ENCODE assay signal across 8 mouse cellular contexts in genomic region chr5:121981650-121982131, GRCm38 (mm10).
A peak's percentile ranks its signal among the peaks of the same experiment; 100 is the strongest.
DNase-seq lines count a peak whose midpoint lies in the region; ATAC-seq and TF ChIP-seq lines count a peak whose summit lies in the region.

No protein-coding gene starts in this region.

- 9% methylated on average over 16 of the region's 16 CpGs for WGBS in forebrain, embryonic 15.5 days
- 13% methylated on average over 16 of the region's 16 CpGs for WGBS in limb, embryonic 15.5 days
- WGBS in stomach, embryonic 16.5 days = 23% methylated on average over 16 of the region's 16 CpGs
- 36% methylated on average over 16 of the region's 16 CpGs for WGBS in heart, adult 2 months

- H3K9ac ChIP-seq in forebrain, embryonic 15.5 days (replicated peaks) = no peak overlapping the region
- H3K9ac ChIP-seq in limb, embryonic 15.5 days = no peak overlapping the region
- no peak overlapping the region for H3K9ac ChIP-seq in stomach, embryonic 16.5 days (ENCODE audit: low read length)
- no peak overlapping the region for H3K9ac ChIP-seq in heart, adult 2 months (ENCODE audit: low read depth, low read length)

- no peaks in the 10 kb centered on the region for H3K36me3 ChIP-seq in forebrain, embryonic 15.5 days
- H3K36me3 ChIP-seq in limb, embryonic 15.5 days = no peaks in the 10 kb centered on the region
- H3K36me3 ChIP-seq in stomach, embryonic 16.5 days (ENCODE audit: control insufficient read depth, insufficient read depth, low read length) = no peaks in the 10 kb centered on the region
- H3K36me3 ChIP-seq in heart, adult 2 months (ENCODE audit: control insufficient read depth, insufficient read depth, low read length) = no peaks in the 10 kb centered on the region

- TF ChIP-seq EP300 in heart, adult 2 months (IDR thresholded peaks at IDR 0.05; ENCODE audit: insufficient read depth, low read depth, low read length) = no peak

- TF ChIP-seq CTCF in heart, adult 2 months (IDR thresholded peaks at IDR 0.05) = no peak

- no peak for TF ChIP-seq POLR2A in heart, adult 2 months (IDR thresholded peaks at IDR 0.05; ENCODE audit: insufficient read depth, low read depth, low read length)

- no peaks in the 10 kb centered on the region for H3K27me3 ChIP-seq in forebrain, embryonic 15.5 days
- no peaks in the 10 kb centered on the region; the same call in 1 of the 2 replicates for H3K27me3 ChIP-seq in limb, embryonic 15.5 days
- no peaks in the 10 kb centered on the region for H3K27me3 ChIP-seq in stomach, embryonic 16.5 days (ENCODE audit: control insufficient read depth, insufficient read depth, low read length)
- H3K27me3 ChIP-seq in heart, adult 2 months (ENCODE audit: control insufficient read depth, insufficient read depth, low read length) = no peaks in the 10 kb centered on the region

- H3K9me3 ChIP-seq in forebrain, embryonic 15.5 days = no peaks in the 10 kb centered on the region
- H3K9me3 ChIP-seq in limb, embryonic 15.5 days = no peaks in the 10 kb centered on the region
- H3K9me3 ChIP-seq in stomach, embryonic 16.5 days (replicated peaks; ENCODE audit: control insufficient read depth, low read length) = no peaks in the 10 kb centered on the region

- H3K4me1 ChIP-seq in forebrain, embryonic 15.5 days = peaks cover 20% of the 10 kb centered on the region
- H3K4me1 ChIP-seq in limb, embryonic 15.5 days = peaks cover 7% of the 10 kb centered on the region
- 0 out of 2 replicates have a peak, but pooled peaks cover 5% of the 10 kb centered on the region for H3K4me1 ChIP-seq in stomach, embryonic 16.5 days (ENCODE audit: control insufficient read depth, insufficient read depth, low read length)
- no peaks in the 10 kb centered on the region; the same call in 1 of the 2 replicates for H3K4me1 ChIP-seq in heart, adult 2 months (ENCODE audit: control insufficient read depth, insufficient read depth, low read length)

- peak overlapping the region; percentile 15; the same call in 1 of the 2 replicates for H3K4me2 ChIP-seq in forebrain, embryonic 15.5 days (replicated peaks)
- H3K4me2 ChIP-seq in limb, embryonic 15.5 days = peak overlapping the region; percentile 19; the same call in 1 of the 2 replicates
- peak overlapping the region; percentile 19; the same call in 1 of the 2 replicates for H3K4me2 ChIP-seq in stomach, embryonic 16.5 days (ENCODE audit: low read depth, low read length)

- ATAC-seq in forebrain, embryonic 15.5 days (replicated peaks) = peak; percentile 69
- ATAC-seq in limb, embryonic 15.5 days (ENCODE audit: insufficient number of reproducible peaks, low FRiP score, low TSS enrichment, low read depth) = no peak
- peak; percentile 65; the same call in 1 of the 2 replicates for ATAC-seq in stomach, embryonic 16.5 days (ENCODE audit: insufficient read depth, low FRiP score)

- intact Hi-C loops in heart, adult 2 months (cut with DNase I) = no loop called here

- DNase-seq in right cerebral cortex, postnatal 10 days (ENCODE audit: low spot score in 2 of 2) = peak; percentile 70 to 72
- no peak for DNase-seq in right cerebral cortex, adult 2 months (ENCODE audit: low spot score in 2 of 2)
- no peak for DNase-seq in T-cell, adult 2 months (ENCODE audit: low spot score)
- no peak for DNase-seq in heart, adult 2 months
- no peak for DNase-seq in left cerebral cortex, adult 8-10 months (ENCODE audit: low spot score in 2 of 2)

- H3K79me2 ChIP-seq in heart, adult 2 months (replicated peaks; ENCODE audit: control insufficient read depth, insufficient read depth, low read length) = no peaks in the 10 kb centered on the region

- H3K4me3 ChIP-seq in forebrain, embryonic 15.5 days = no peak overlapping the region
- H3K4me3 ChIP-seq in limb, embryonic 15.5 days = no peak overlapping the region
- H3K4me3 ChIP-seq in stomach, embryonic 16.5 days (replicated peaks; ENCODE audit: low read length) = no peak overlapping the region
- H3K4me3 ChIP-seq in heart, adult 2 months = no peak overlapping the region

- H3K27ac ChIP-seq in forebrain, embryonic 15.5 days (replicated peaks) = peak overlapping the region; percentile 85
- H3K27ac ChIP-seq in limb, embryonic 15.5 days = 0 out of 2 replicates have a peak overlapping the region, but pooled peaks have one; percentile 4
- peak overlapping the region; percentile 25; the same call in 1 of the 2 replicates for H3K27ac ChIP-seq in stomach, embryonic 16.5 days (ENCODE audit: low read length)
- H3K27ac ChIP-seq in heart, adult 2 months = no peak overlapping the region

Comparison
In these comparisons a context has a peak if more than half of its experiments do, and no peak if none do; other contexts are left out.
1. DNase-seq: peak in right cerebral cortex, postnatal 10 days (2 of 2); none in right cerebral cortex, adult 2 months (0 of 2), T-cell, adult 2 months (single experiment), heart, adult 2 months (0 of 2) and left cerebral cortex, adult 8-10 months (0 of 2).
2. Peak in every context shown above with its lines, with median percentiles within 50 percentile points of each other: H3K4me2 ChIP-seq.